Mouse (Mus musculus): ENCODE data around the gene Epha4. TPM values are rescaled to one million over a fixed set of nuclear protein-coding genes. Genes with fewer than 3 reads are reported as not detected.

Epha4 gene
- 100 to 1,000 TPM; 298 to 325 TPM for total RNA-seq (2021)

GRCm38 (mm10) chr1:77514963-77515650, at the start of gene Epha4:
TSS of gene Epha4 (minus strand) at chr1:77515088.
- peak; percentile 91 to 92 for DNase-seq

- no peak for DNase-seq
Measured at GRCm38 (mm10) chr1:77556199-77556598, 41.3 kb upstream of the Epha4 start.

- DNase-seq, result no peak
Measured at GRCm38 (mm10) chr1:77551927-77552326, 37.0 kb upstream of the Epha4 start.

GRCm38 (mm10) chr1:77545722-77546121, 30.8 kb upstream of the Epha4 start:
- peak; percentile 55 to 56 for DNase-seq

GRCm38 (mm10) chr1:77545035-77545434, 30.1 kb upstream of the Epha4 start:
- DNase-seq, result no peak

- no peak for DNase-seq
Measured at GRCm38 (mm10) chr1:77544279-77544678, 29.4 kb upstream of the Epha4 start.

GRCm38 (mm10) chr1:77539945-77540344, 25.1 kb upstream of the Epha4 start:
- DNase-seq, result no peak

GRCm38 (mm10) chr1:77538559-77538958, 23.7 kb upstream of the Epha4 start:
- no peak for DNase-seq

GRCm38 (mm10) chr1:77535905-77536304, 21.0 kb upstream of the Epha4 start:
- DNase-seq, result no peak

GRCm38 (mm10) chr1:77532576-77533183, 17.8 kb upstream of the Epha4 start:
- no peak for DNase-seq

- DNase-seq, result no peak
Measured at GRCm38 (mm10) chr1:77531934-77532575, 17.2 kb upstream of the Epha4 start.

- DNase-seq, result no peak
Measured at GRCm38 (mm10) chr1:77525082-77525481, 10.2 kb upstream of the Epha4 start.

GRCm38 (mm10) chr1:77523354-77523753, 8.5 kb upstream of the Epha4 start:
- DNase-seq, result no peak

- DNase-seq, result no peak
Measured at GRCm38 (mm10) chr1:77521640-77522539, 7.0 kb upstream of the Epha4 start.

GRCm38 (mm10) chr1:77518715-77519114, 3.8 kb upstream of the Epha4 start:
- no peak for DNase-seq

- DNase-seq, result peak; percentile 93 to 94
Measured at GRCm38 (mm10) chr1:77516203-77516991, 1.5 kb upstream of the Epha4 start.

GRCm38 (mm10) chr1:77515651-77515981, 728 bp upstream of the Epha4 start:
- DNase-seq, result no peak

GRCm38 (mm10) chr1:77514325-77514962, 444 bp downstream of the Epha4 start:
- peak; percentile 47 to 52 for DNase-seq

- DNase-seq, result no peak
Measured at GRCm38 (mm10) chr1:77513959-77514324, 946 bp downstream of the Epha4 start.

GRCm38 (mm10) chr1:77513411-77513941, 1.4 kb downstream of the Epha4 start:
- DNase-seq, result peak; percentile 66 to 74
